Mouse (Mus musculus) kidney, adult 2 months (tissue): ENCODE results near the gene Micu1. TPM values are rescaled to one million over a fixed set of nuclear protein-coding genes. Genes with fewer than 3 reads are reported as not detected.

ENCODE experiments used
- DNase-seq: peaks from one replicate; pipeline ENCODE4 v3.0.0; 2021
- H3K27ac ChIP-seq: fragments of 200-500 bp; 2 replicates; pipeline ENCODE4 v1.5.1; 2012; ENCODE audit warnings: low read depth, low read length, control low read depth, inconsistent platforms; ENCODE audit not compliant: insufficient read depth
- H3K27me3 ChIP-seq: fragments of 200-500 bp; replicated peaks from 2 replicates; pipeline ENCODE4 v1.6.1; 2012; ENCODE audit warnings: mild to moderate bottlenecking, moderate library complexity, low read length, inconsistent platforms; ENCODE audit not compliant: control insufficient read depth, insufficient read depth
- H3K36me3 ChIP-seq: fragments of 200-500 bp; 2 replicates; pipeline ENCODE4 v1.6.1; 2012; ENCODE audit warnings: mild to moderate bottlenecking, moderate library complexity, low read length, inconsistent platforms; ENCODE audit not compliant: control insufficient read depth, insufficient read depth
- H3K4me1 ChIP-seq: fragments of 200-500 bp; 2 replicates; pipeline ENCODE4 v1.6.1; 2011; ENCODE audit warnings: low read length; ENCODE audit not compliant: control insufficient read depth, insufficient read depth
- H3K4me3 ChIP-seq: fragments of 200-500 bp; 2 replicates; pipeline ENCODE4 v1.5.1; 2011; ENCODE audit warnings: mild to moderate bottlenecking, low read depth, low read length, control low read depth; ENCODE audit not compliant: insufficient read depth
- CTCF ChIP-seq: fragments of 200-500 bp; conservative IDR thresholded peaks from 2 replicates; pipeline ENCODE4 v1.5.1; 2011; ENCODE audit warnings: low read depth, mild to moderate bottlenecking, control low read depth, low read length, moderate library complexity, mixed read lengths; ENCODE audit not compliant: insufficient read depth, insufficient read length
- POLR2A ChIP-seq: fragments of 200-500 bp; IDR thresholded peaks from one replicate; pipeline ENCODE4 v1.6.1; 2011; ENCODE audit warnings: low read depth, low read length, control low read depth
- WGBS: fragments of 180-500 bp; shearing (Covaris S2); methylation state at CpG from one replicate; pipeline ENCODE4 v1.1.7; 2018; 5-methylcytosine and 5-hydroxymethylcytosine counted together
- polyA plus RNA-seq: library from polyadenylated mRNA; depleted of rRNA; stranded (reverse); fragments of >200 nt; gene quantifications from 2 replicates; pipeline ENCODE4 v1.2.3, GENCODE M21; 2012

Micu1 gene
- polyA plus RNA-seq, 1 experiment: 59.0 TPM

GRCm38 (mm10) chr10:59721555-59721954 lies 19.3 kb downstream of the Micu1 start:
- H3K27ac ChIP-seq: no peak overlapping the region
- peaks cover 6% of the 10 kb centered on the region; the same call in 1 of the 2 replicates for H3K4me1 ChIP-seq
- no peak for DNase-seq
- no peak overlapping the region for H3K4me3 ChIP-seq
- no peaks in the 10 kb centered on the region for H3K27me3 ChIP-seq
- TF ChIP-seq CTCF (no peak), POLR2A (no peak)
- H3K36me3 ChIP-seq: no peaks in the 10 kb centered on the region
- 71% methylated on average over 4 of the region's 4 CpGs for WGBS

GRCm38 (mm10) chr10:59724634-59725033 lies 22.4 kb downstream of the Micu1 start:
- DNase-seq: no peak
- TF ChIP-seq CTCF (no peak), POLR2A (no peak)
- H3K27me3 ChIP-seq: no peaks in the 10 kb centered on the region
- no peak overlapping the region for H3K4me3 ChIP-seq
- peaks cover 6% of the 10 kb centered on the region; the same call in 1 of the 2 replicates for H3K4me1 ChIP-seq
- H3K27ac ChIP-seq: no peak overlapping the region
- no peaks in the 10 kb centered on the region; the same call in 1 of the 2 replicates for H3K36me3 ChIP-seq

- Histone ChIP-seq H3K4me3 (no peak overlapping the region), H3K27ac (no peak overlapping the region), H3K4me1 (peaks cover 6% of the 10 kb centered on the region; the same call in 1 of the 2 replicates), H3K27me3 (no peaks in the 10 kb centered on the region), H3K36me3 (no peaks in the 10 kb centered on the region; the same call in 1 of the 2 replicates)
- WGBS: 63% methylated on average over 6 of the region's 6 CpGs
- DNase-seq: no peak
- TF ChIP-seq CTCF (no peak), POLR2A (no peak)
Measured at GRCm38 (mm10) chr10:59727251-59727650, 25.0 kb downstream of the Micu1 start.

- H3K27ac ChIP-seq: no peak overlapping the region
- H3K36me3 ChIP-seq: no peaks in the 10 kb centered on the region; the same call in 1 of the 2 replicates
- no peaks in the 10 kb centered on the region for H3K27me3 ChIP-seq
- 81% methylated on average over 9 of the region's 9 CpGs for WGBS
- H3K4me1 ChIP-seq: peaks cover 6% of the 10 kb centered on the region; the same call in 1 of the 2 replicates
- TF ChIP-seq CTCF (no peak), POLR2A (no peak)
- DNase-seq: no peak
- H3K4me3 ChIP-seq: no peak overlapping the region
Measured at GRCm38 (mm10) chr10:59729261-59729660, 27.0 kb downstream of the Micu1 start.

- DNase-seq: no peak
- no peak overlapping the region for H3K27ac ChIP-seq
- H3K36me3 ChIP-seq: no peaks in the 10 kb centered on the region; the same call in 1 of the 2 replicates
- H3K4me3 ChIP-seq: no peak overlapping the region
- H3K27me3 ChIP-seq: no peaks in the 10 kb centered on the region
- 86% methylated on average over 4 of the region's 4 CpGs for WGBS
- H3K4me1 ChIP-seq: peaks cover 2% of the 10 kb centered on the region; the same call in 1 of the 2 replicates
- TF ChIP-seq POLR2A (no peak), CTCF (no peak)
Measured at GRCm38 (mm10) chr10:59729842-59730241, 27.6 kb downstream of the Micu1 start.

- WGBS: 81% methylated on average over 11 of the region's 11 CpGs
- H3K27ac ChIP-seq: no peak overlapping the region
- TF ChIP-seq POLR2A (no peak), CTCF (no peak)
- H3K4me3 ChIP-seq: no peak overlapping the region
- no peaks in the 10 kb centered on the region for H3K27me3 ChIP-seq
- H3K36me3 ChIP-seq: no peaks in the 10 kb centered on the region
- H3K4me1 ChIP-seq: no peaks in the 10 kb centered on the region
- DNase-seq: no peak
Measured at GRCm38 (mm10) chr10:59736027-59736598, 33.8 kb downstream of the Micu1 start.

- Histone ChIP-seq H3K4me3 (no peak overlapping the region), H3K27ac (no peak overlapping the region), H3K27me3 (no peaks in the 10 kb centered on the region), H3K36me3 (no peaks in the 10 kb centered on the region; the same call in 1 of the 2 replicates), H3K4me1 (no peaks in the 10 kb centered on the region)
- no peak for TF ChIP-seq CTCF
- no peak for TF ChIP-seq POLR2A
- WGBS: 33% methylated on average over 4 of the region's 4 CpGs
- peak; percentile 11 for DNase-seq
Measured at GRCm38 (mm10) chr10:59741448-59741847, 39.2 kb downstream of the Micu1 start.
